Mouse (Mus musculus): ENCODE measurements around the gene Gm21992.

Gm21992 gene

DNA sequence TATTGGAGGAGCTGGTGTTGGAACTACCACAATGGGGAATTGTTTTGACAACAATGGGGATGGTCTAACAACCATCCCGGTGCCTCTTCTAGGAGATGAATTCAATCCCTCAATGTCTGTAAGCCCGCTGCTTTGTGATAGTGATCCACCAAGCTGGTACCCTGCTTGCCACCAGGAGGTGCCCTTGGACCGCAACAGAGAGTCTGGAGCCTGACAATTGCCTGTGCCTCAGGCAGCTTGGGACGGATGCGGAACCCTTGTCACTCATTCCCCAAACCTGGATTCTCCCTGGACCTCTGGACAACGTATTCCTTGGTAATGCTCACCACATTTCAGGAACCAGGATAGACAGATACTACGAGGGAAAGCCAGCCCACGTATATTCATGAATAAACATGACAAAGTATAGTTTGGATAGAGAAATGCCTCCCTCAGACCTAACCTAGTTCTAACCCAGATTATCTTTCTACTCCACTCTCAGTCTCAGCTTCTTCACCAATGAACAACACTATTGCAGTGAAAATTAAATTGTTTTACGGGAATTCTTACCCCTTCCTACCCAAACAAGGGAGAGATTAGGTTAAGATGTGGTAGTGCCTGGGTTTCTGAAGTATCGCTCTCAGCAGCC is 55.7 kb downstream of the Gm21992 start:
- in situ Hi-C loops (cut with MboI, MseI): loop anchor here (5.0 kb wide), 1 partner anchor 37 kb away; the partner anchor contains the start of gene Rbm4

DNA sequence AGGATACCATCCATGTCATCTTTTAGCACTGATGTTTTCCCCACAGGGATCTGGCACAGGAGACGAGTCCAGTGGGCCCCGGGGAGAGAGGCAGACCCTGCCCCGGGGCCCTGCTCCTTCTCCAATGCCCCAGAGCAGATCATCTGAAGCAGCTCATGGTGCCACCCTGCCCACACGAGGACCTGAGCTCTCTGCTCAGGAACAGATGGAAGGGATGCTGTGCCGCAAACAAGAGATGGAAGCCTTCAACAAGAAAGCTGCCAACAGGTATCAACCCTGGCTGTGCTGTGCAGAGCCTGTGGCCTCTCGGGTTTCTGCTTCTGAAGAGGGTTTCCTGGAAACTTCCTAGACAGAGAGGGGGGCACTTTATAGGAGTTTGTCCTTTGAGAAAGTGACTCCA is 61.4 kb downstream of the Gm21992 start:
- in situ Hi-C loops (cut with MboI, MseI): no loop called here

DNA sequence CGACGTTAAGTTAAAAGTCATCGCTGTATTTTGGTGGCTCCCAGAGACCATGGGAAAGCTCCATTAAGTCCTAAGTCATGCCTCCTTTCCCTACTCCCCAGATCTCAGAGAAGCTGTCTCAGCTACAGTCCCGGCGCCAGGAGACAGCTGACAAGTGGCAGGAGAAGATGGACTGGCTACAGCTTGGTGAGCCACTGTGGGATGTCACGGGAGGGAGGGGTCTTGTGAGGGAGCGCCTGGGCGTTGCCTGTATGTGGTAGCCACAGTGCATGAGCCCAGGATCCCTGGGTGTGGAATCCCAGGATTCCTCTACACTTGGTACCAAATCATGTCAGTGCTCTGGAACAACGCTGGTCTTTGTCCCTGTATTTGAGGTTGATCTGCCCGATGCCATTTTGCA is 62.9 kb downstream of the Gm21992 start:
- in situ Hi-C loops (cut with MboI, MseI): no loop called here

- in situ Hi-C loops (cut with MboI, MseI): no loop called here
Observed at GRCm38 (mm10) chr19:4747631-4748312, 63.6 kb downstream of the Gm21992 start.

GRCm38 (mm10) chr19:4746611-4747010 is 64.8 kb downstream of the Gm21992 start:
- in situ Hi-C loops (cut with MboI, MseI): no loop called here

DNA sequence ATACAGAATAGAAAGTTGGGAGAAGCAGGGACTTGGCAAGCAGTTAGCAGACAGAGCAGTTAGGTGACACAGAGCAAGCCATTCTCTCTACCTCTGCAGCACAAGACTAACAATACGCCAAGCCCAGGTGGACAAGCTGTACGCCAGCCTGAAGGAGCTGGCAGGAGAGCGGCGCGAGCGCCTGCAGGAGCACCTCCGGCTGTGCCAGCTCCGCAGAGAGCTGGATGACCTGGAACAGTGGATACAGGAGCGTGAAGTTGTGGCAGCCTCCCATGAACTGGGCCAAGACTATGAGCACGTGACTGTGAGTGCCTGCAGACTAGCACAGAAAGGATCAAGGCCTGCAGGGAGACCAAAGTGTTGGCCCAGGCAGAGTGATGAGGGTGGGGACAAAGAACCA is 65.7 kb downstream of the Gm21992 start:
- in situ Hi-C loops (cut with MboI, MseI): no loop called here

DNA sequence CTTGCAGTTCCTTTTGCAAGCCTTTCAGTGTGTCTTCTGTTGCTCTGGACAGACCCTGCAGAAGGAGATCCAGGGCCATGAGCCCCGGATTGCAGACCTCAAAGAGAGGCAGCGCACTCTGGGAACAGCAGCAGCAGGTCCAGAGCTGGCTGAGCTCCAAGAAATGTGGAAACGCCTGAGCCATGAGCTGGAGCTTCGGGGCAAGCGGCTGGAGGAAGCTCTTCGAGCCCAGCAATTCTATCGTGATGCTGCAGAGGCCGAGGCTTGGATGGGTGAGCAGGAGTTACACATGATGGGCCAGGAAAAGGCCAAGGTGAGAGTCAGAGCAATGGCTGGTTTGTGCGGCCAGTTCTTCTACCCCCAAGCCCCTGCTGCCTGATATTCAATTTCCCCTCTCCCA is 66.4 kb downstream of the Gm21992 start:
- in situ Hi-C loops (cut with MboI, MseI): no loop called here

- in situ Hi-C loops (cut with MboI, MseI): loop anchor here (5.0 kb wide), 1 partner anchor 97 kb away; no protein-coding TSS in a partner anchor
Observed at GRCm38 (mm10) chr19:4744026-4744425, 67.4 kb downstream of the Gm21992 start.

DNA sequence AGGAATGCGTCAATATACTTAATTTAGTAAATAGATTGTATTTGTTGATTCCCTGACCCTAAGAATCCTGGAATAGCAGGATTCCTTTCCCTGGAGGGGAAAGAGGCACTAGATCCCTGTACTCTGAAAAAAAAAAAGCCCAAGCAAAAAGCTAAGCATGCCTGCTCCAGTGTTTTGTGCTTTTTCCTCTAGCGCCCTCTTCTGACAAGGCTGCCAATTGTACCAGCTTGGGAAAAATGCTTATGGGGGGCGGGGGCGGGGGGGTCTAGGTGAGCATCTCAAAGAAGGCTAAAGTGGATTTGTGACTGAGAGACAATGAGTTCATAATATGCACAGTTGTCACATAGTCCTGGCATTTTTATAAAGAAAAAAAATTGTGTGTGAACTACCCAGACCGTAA is 67.9 kb downstream of the Gm21992 start:
- in situ Hi-C loops (cut with MboI, MseI): loop anchor here (5.0 kb wide), 1 partner anchor 96 kb away; no protein-coding TSS in a partner anchor

DNA sequence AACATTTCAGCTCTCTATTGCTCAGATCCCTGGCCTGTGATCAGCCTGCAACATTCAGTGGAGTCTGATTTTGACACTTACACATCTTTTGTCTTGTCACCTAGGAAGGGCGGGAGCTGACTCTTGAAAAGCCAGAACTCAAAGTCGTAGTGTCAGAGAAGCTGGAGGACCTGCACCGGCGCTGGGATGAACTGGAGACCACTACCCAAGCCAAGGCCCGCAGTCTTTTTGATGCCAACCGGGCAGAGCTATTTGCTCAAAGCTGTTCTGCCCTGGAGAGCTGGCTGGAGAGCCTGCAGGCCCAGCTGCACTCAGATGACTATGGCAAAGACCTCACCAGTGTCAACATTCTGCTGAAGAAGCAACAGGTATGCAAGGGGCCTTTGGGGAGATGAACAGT is 69.2 kb downstream of the Gm21992 start:
- in situ Hi-C loops (cut with MboI, MseI): loop anchor here (5.0 kb wide), 1 partner anchor 95 kb away; no protein-coding TSS in a partner anchor

GRCm38 (mm10) chr19:4741482-4741881 is 69.9 kb downstream of the Gm21992 start:
- in situ Hi-C loops (cut with MboI, MseI): loop anchor here (5.0 kb wide), 1 partner anchor 94 kb away; no protein-coding TSS in a partner anchor

DNA sequence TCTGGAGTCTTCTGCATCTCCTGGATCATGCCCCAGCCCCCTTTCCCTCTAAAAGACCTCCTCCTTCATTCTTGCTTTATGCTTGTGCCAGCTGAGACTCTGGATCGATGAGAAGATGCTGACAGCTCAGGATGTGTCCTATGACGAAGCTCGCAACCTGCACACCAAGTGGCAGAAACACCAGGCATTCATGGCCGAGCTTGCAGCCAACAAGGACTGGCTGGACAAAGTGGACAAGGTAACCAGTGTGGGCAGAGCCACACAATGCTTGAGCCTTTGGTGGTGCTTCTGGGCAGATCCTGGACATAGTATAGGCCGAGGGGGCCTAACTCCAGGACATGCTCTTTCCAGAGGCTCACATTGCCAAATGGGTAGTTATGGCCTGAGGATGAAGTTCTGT is 71.7 kb downstream of the Gm21992 start:
- in situ Hi-C loops (cut with MboI, MseI): loop anchor here (5.0 kb wide), 1 partner anchor 92 kb away; no protein-coding TSS in a partner anchor

DNA sequence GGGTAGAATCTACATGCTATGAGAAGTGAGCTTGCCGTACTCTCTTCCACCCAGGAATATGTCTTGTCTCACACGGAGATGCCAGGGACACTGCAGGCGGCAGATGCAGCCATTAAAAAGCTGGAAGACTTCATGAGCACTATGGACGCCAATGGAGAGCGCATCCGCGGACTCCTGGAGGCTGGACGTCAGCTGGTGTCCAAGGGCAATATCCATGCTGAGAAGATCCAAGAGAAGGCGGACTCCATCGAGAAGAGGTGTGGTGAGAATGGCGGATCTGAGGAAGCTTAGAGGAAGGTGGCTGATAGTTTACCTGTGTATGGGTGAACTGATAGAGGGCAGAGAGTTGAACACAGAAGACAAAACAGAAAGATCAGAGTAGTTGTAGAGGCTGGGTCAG is 72.4 kb downstream of the Gm21992 start:
- in situ Hi-C loops (cut with MboI, MseI): no loop called here

GRCm38 (mm10) chr19:4737866-4738265 is 73.5 kb downstream of the Gm21992 start:
- in situ Hi-C loops (cut with MboI, MseI): no loop called here

DNA sequence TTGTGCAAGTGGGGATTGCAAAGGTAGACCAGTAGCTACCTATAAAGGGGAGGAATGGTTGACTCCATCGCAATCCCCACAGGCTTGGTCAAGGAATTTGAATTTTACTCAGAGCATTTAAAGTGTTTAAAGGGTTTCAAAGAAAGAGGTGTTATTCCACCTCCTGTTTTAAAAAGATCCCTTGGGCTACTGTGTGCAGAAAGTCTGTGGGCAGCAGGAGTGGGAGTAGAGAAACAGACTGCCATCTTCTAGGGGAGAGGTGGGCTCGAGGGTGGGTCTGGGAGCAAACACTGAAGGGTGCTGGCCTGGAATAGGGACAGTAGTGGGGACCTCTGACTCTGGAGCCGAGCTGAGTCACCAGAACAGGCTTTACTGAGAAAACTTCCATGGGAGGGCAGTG is 78.4 kb downstream of the Gm21992 start:
- in situ Hi-C loops (cut with MboI, MseI): no loop called here

DNA sequence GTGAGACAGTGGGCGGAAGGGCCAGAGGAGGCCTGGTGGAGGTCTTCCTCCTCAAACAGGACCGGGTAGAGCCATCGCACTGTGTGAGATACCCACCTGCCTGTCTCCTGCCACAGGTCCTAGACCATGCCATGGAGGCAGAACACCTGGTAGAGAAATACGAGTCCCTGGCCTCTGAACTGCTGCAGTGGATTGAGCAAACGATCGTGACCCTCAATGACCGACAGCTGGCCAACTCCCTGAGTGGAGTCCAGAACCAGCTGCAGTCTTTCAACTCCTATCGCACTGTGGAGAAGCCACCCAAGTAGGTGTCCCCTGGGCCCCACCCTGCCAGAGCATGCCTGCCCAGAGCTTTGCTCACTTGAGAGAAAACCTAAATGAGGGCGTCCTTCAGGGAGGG is 82.2 kb downstream of the Gm21992 start:
- in situ Hi-C loops (cut with MboI, MseI): no loop called here

DNA sequence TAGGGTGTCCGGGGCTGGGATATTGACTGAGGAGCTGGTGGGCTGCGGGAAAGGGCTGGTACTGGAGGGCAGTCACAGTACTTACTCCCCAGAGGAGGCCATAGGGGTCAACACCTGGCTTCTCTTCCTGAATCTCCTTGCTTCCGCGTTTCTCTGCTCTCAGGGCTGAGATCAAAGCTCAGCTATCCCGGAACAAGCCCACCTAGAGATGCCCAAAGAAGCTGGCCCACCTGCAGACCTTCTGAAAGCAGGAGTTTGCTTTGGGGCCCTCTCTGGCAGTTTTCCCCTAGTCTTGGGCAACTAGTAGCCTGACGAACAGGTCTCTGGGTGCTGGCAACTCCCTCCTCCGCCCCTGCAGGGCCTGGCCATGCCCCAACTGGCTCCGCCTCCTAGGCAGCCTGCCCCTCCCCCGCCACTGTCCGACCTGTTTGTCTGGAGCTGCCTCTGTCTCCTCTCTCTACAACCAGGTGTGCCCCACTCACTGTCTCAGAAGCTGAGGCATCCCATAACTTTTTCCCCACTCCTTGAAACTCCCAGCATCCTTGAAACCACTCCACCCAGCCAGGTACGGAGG is 90.7 kb downstream of the Gm21992 start:
- in situ Hi-C loops (cut with MboI, MseI): no loop called here

GRCm38 (mm10) chr19:4720112-4720511 is 91.3 kb downstream of the Gm21992 start:
- in situ Hi-C loops (cut with MboI, MseI): no loop called here

- in situ Hi-C loops (cut with MboI, MseI): no loop called here
Observed at GRCm38 (mm10) chr19:4719351-4719764, 92.1 kb downstream of the Gm21992 start.

- in situ Hi-C loops (cut with MboI, MseI): no loop called here
Observed at GRCm38 (mm10) chr19:4718716-4719115, 92.7 kb downstream of the Gm21992 start.

DNA sequence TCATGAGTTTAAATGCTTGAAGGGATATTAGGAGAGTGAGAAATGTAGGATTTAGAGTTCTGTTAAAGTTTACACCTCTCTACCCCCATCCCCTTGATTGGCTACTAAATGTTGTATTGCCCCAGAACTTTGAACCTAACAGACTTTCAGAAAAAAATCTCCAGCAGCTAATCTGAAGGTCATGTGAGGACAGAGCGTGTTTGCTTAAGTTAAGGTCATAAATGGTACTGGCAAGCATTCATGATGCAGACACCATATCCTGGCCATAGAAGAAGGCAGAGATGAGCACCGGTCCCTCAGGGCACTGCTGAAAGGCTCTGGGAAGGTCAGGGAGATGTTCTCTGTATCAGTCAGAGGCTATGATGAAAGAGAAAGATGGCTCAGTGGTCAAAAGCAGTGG is 94.1 kb downstream of the Gm21992 start:
- in situ Hi-C loops (cut with MboI, MseI): no loop called here

DNA sequence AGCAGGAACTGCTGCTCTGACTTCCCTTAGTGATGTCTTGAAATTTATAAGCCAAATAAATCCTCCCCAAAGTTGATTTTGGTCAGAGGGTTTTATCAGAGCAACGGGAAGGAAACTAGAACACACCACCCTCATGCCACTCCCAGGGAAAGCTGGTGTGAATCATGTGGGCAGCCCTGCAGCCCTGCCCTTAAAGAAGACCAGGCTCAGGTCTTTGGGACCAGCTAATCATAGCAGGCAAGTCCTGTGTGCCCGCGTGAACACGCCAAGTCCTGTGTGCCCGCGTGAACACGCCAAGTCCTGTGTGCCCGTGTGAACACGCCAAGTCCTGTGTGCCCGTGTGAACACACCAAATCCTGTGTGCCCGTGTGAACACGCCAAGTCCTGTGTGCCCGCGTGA is 94.7 kb downstream of the Gm21992 start:
- in situ Hi-C loops (cut with MboI, MseI): no loop called here

DNA sequence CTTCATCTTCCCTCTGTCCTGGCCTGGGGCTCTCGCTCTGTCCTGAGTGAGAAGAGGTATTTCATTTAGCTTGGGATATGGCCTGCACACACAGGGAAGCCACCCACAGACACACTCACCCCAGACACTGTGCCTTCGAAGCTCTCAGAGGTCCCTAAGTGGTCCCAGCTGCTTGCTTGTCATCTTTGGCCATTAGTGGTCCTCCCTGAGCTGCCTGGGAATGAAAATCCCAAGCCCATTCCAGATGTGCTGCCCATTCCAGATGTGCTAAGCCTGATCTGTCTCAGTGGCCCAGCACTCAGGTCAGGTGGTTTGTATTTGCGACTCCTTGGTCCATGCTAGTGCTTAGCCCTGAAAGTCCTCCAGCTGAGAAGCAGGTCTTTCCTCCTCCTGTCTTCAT is 97.5 kb downstream of the Gm21992 start:
- in situ Hi-C loops (cut with MboI, MseI): no loop called here

Data from T-helper 1 cell (primary cell).